In the genomic region with DNA sequence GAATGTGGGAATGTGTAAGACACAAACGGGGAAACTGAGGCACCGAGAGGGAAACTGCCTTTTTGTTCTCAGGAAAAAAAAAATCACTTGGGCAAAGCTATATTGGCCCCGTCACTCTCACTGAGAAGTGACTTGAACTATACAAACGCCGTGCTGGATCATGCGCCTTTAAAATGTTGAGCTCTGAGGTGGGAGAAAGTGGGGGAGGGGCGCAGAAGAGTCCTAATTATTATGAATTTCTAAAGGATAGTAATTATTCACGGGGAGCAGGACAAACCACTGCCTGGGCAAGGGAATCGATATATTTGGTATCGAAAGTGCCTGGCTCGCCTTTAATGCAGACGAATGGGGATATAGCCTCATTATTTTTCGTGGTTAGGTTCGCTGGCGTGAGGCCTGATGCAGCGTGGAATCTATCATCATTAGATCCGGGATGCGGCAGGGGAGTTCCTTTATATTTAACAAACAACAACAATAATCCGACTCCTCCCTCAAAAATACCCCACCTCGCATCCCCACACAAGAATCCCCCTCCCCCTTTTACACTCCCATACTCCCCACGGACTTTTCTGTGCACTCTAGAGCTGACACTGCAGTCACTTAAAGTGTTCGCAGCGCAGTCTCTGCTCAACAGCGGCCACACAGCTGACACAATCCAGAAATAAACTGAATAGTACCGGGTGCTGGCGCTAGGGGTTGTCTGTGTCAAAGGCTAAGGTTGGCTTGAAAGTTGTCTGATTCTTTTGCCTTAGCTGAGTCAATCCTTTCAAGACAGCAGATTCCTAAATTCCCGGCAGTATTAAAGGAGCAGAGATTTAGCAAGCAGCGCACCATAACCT, we compare ENCODE assay signal across 9 mouse cellular contexts. TPM values are rescaled to one million over a fixed set of nuclear protein-coding genes. Genes with fewer than 3 reads are reported as not detected.
A peak's percentile ranks its signal among the peaks of the same experiment; 100 is the strongest.
DNase-seq lines count a peak whose midpoint lies in the region; ATAC-seq and TF ChIP-seq lines count a peak whose summit lies in the region.
"Had no signal": no experiment of that assay in that cellular context is flagged by ENCODE, and none has a peak within 500 bp of the region (broad histone marks: within the 10 kb centered on the region; RNA-seq: fewer than 3 reads in every experiment).

No protein-coding gene starts in this region.

- peak overlapping the region; percentile 19; the same call in 1 of the 2 replicates for H3K9ac ChIP-seq in forebrain, embryonic 16.5 days (replicated peaks; ENCODE audit: low read depth, low read length)
- H3K9ac ChIP-seq in limb, embryonic 12.5 days (replicated peaks) = no peak overlapping the region
- H3K9ac ChIP-seq: liver, embryonic 13.5 days had no signal

- peak; percentile 41 for TF ChIP-seq CTCF in left cerebral cortex, adult 2 months (IDR thresholded peaks at IDR 0.05)

- no peaks in the 10 kb centered on the region for H3K36me3 ChIP-seq in forebrain, embryonic 16.5 days (ENCODE audit: control insufficient read depth, insufficient read depth)
- H3K36me3 ChIP-seq in limb, embryonic 12.5 days = no peaks in the 10 kb centered on the region
- H3K36me3 ChIP-seq: liver, embryonic 13.5 days had no signal

- 1% methylated on average over 28 of the region's 28 CpGs for WGBS in forebrain, embryonic 16.5 days
- WGBS in limb, embryonic 12.5 days = 3% methylated on average over 28 of the region's 28 CpGs

- peak overlapping the region; percentile 15; the same call in 1 of the 2 replicates for H3K4me3 ChIP-seq in left cerebral cortex, adult 2 months
- peak overlapping the region; percentile 38 for H3K4me3 ChIP-seq in forebrain, embryonic 16.5 days (replicated peaks; ENCODE audit: low read length)
- H3K4me3 ChIP-seq in limb, embryonic 12.5 days (replicated peaks) = 0 out of 2 replicates have a peak overlapping the region, but pooled peaks have one; percentile 4
- H3K4me3 ChIP-seq: liver, embryonic 13.5 days had no signal

- no peaks in the 10 kb centered on the region for H3K9me3 ChIP-seq in forebrain, embryonic 16.5 days (ENCODE audit: control insufficient read depth, low read length)
- no peaks in the 10 kb centered on the region for H3K9me3 ChIP-seq in limb, embryonic 12.5 days
- H3K9me3 ChIP-seq: liver, embryonic 13.5 days had no signal

- ATAC-seq in forebrain, embryonic 16.5 days = peak; percentile 65
- ATAC-seq in limb, embryonic 12.5 days (ENCODE audit: insufficient number of reproducible peaks, insufficient read depth, low FRiP score, low TSS enrichment, low read depth) = peak; percentile 57; the same call in 1 of the 2 replicates
- no peak for ATAC-seq in CD4-positive, CD25-positive, alpha-beta regulatory T cell, adult 4 months
- ATAC-seq in granulocyte monocyte progenitor cell, adult 5-6 weeks (replicated peaks; ENCODE audit: poor library complexity, severe bottlenecking) = no peak

- intact Hi-C loops in left cerebral cortex, adult 2 months (cut with DNase I) = no loop called here
- intact Hi-C loops in left cerebral cortex, postnatal 25 days (cut with DNase I) = no loop called here

- peaks cover 34% of the 10 kb centered on the region for H3K4me1 ChIP-seq in forebrain, embryonic 16.5 days (replicated peaks; ENCODE audit: control insufficient read depth, insufficient read depth, low read length)
- H3K4me1 ChIP-seq in limb, embryonic 12.5 days (replicated peaks) = no peaks in the 10 kb centered on the region
- H3K4me1 ChIP-seq: liver, embryonic 13.5 days had no signal

- no peak for DNase-seq in left cerebral cortex, adult 2 months (ENCODE audit: extremely low spot score in 1 of 2, low spot score in 2 of 2)
- no peak for DNase-seq in left cerebral cortex, postnatal 25 days (ENCODE audit: low spot score in 2 of 2)
- peak; percentile 83 for DNase-seq in cerebellum, postnatal 10 days
- no peak for DNase-seq in thymus, postnatal 25 days

- H3K27ac ChIP-seq in left cerebral cortex, adult 2 months = no peak overlapping the region
- no peak overlapping the region; the same call in 1 of the 2 replicates for H3K27ac ChIP-seq in forebrain, embryonic 16.5 days (ENCODE audit: low read length)
- H3K27ac ChIP-seq in limb, embryonic 12.5 days = no peak overlapping the region
- H3K27ac ChIP-seq: liver, embryonic 13.5 days had no signal

- H3K27me3 ChIP-seq in forebrain, embryonic 16.5 days (replicated peaks; ENCODE audit: control insufficient read depth, insufficient read depth, low read length) = peaks cover 33% of the 10 kb centered on the region
- H3K27me3 ChIP-seq in limb, embryonic 12.5 days = peaks cover 72% of the 10 kb centered on the region

- H3K4me2 ChIP-seq in forebrain, embryonic 16.5 days (ENCODE audit: low read length) = peak overlapping the region; percentile 56
- peak overlapping the region; percentile 40 for H3K4me2 ChIP-seq in limb, embryonic 12.5 days
- H3K4me2 ChIP-seq: liver, embryonic 13.5 days had no signal

RNA-seq across cellular contexts. Expression of a gene that starts 10.1 kb away (rescaled TPM):
- total RNA-seq in left cerebral cortex, adult 2 months (2021) = 10 to 100 TPM; 41.0 to 44.1 TPM
- 10 to 100 TPM; 39.6 to 43.0 TPM for total RNA-seq in left cerebral cortex, postnatal 25 days (2021)
- 46.7 and 47.6 TPM in 2 replicates for polyA plus RNA-seq in forebrain, embryonic 16.5 days (2015; fragmentation: Nextera tagmentation; extraction: Ambion mirVana)
- polyA plus RNA-seq in limb, embryonic 12.5 days (2016; fragmentation: Nextera tagmentation; extraction: Ambion mirVana) = 0.16 and 0.35 TPM in 2 replicates
- polyA plus RNA-seq in CD4-positive, CD25-positive, alpha-beta regulatory T cell, adult 4 months (2017; shearing (Covaris generic)) = not detected
- total RNA-seq in granulocyte monocyte progenitor cell, adult 5-6 weeks (2014; fragmentation: Nextera tagmentation) = not detected in 2 replicates
- not detected in 2 replicates for total RNA-seq in granulocyte monocyte progenitor cell, adult 5-6 weeks (2017)

Comparison
In these comparisons a context has a peak if more than half of its experiments do, and no peak if none do; other contexts are left out.
1. DNase-seq: peak in cerebellum, postnatal 10 days (2 of 2); none in left cerebral cortex, adult 2 months (0 of 2), left cerebral cortex, postnatal 25 days (0 of 2) and thymus, postnatal 25 days (single experiment).
2. ATAC-seq: peak in forebrain, embryonic 16.5 days (single experiment) and limb, embryonic 12.5 days (single experiment); none in CD4-positive, CD25-positive, alpha-beta regulatory T cell, adult 4 months (single experiment) and granulocyte monocyte progenitor cell, adult 5-6 weeks (single experiment).
3. RNA of a gene that starts 10.1 kb away (total RNA-seq): 41.0 to 44.1 TPM in left cerebral cortex, adult 2 months and 39.6 to 43.0 TPM in left cerebral cortex, postnatal 25 days; not detected in granulocyte monocyte progenitor cell, adult 5-6 weeks; every median in the first group is over 10 times any median in the second.
4. Peak in every context shown above with its lines, with median percentiles within 50 percentile points of each other: H3K4me3 ChIP-seq.